Mouse (Mus musculus) CH12.LX (cell line): ENCODE measurements around the gene Prepl. TPM values are rescaled to one million over a fixed set of nuclear protein-coding genes. Genes with fewer than 3 reads are reported as not detected.

ENCODE experiments used
- DNase-seq: peaks from one replicate; pipeline ENCODE4 v3.0.0-alpha.2; 2013; ENCODE audit errors: extremely low read depth
- H3K27ac ChIP-seq: 2 replicates; pipeline ENCODE4 v1.5.1; 2012; ENCODE audit warnings: low read depth, mild to moderate bottlenecking, control low read depth, moderate library complexity; ENCODE audit not compliant: insufficient read depth
- H3K27me3 ChIP-seq: replicated peaks from 2 replicates; pipeline ENCODE3; 2012; ENCODE audit warnings: inconsistent platforms
- H3K36me3 ChIP-seq, 2 experiments: replicated peaks in 1 of 2; 2 replicates each; pipeline versions ENCODE3 to v1.6.1; 2012; ENCODE audit warnings: inconsistent platforms in 1 of 2, low read length in 1 of 2, mild to moderate bottlenecking in 1 of 2, mixed read lengths in 1 of 2, moderate library complexity in 1 of 2; ENCODE audit not compliant: control insufficient read depth in 1 of 2, insufficient read depth in 1 of 2
- H3K4me1 ChIP-seq, 2 experiments: 2 replicates each; pipeline ENCODE4 v1.6.1; 2012; ENCODE audit warnings: inconsistent platforms in 1 of 2, moderate library complexity in 1 of 2; ENCODE audit not compliant: insufficient read depth in 2 of 2, control insufficient read depth in 1 of 2
- H3K4me2 ChIP-seq: 2 replicates; pipeline ENCODE4 v1.6.1; 2012; ENCODE audit warnings: low read depth, mild to moderate bottlenecking, control low read depth; ENCODE audit not compliant: poor library complexity, insufficient read depth, severe bottlenecking
- H3K4me3 ChIP-seq, 3 experiments: fragments of 150-350 bp in 1 of 3; sonication (generic) in 1 of 3; replicated peaks in 1 of 3; 2 replicates each; pipeline versions ENCODE3 to v1.5.1; 2011 to 2012; ENCODE audit warnings: low read depth in 2 of 3, low read length in 2 of 3, mild to moderate bottlenecking in 2 of 3, moderate library complexity in 2 of 3, control low read depth in 1 of 3, improper control_type of control experiment in 1 of 3, inconsistent platforms in 1 of 3, mixed read lengths in 1 of 3; ENCODE audit not compliant: poor library complexity in 1 of 3
- H3K79me2 ChIP-seq: replicated peaks from 2 replicates; pipeline ENCODE4 v1.6.1; 2012; ENCODE audit warnings: mild to moderate bottlenecking, moderate library complexity; ENCODE audit not compliant: control insufficient read depth, poor library complexity, insufficient read depth, severe bottlenecking; ENCODE audit errors: extremely low read depth
- H3K9ac ChIP-seq: 2 replicates; pipeline ENCODE4 v1.6.1; 2012; ENCODE audit warnings: low read depth, mild to moderate bottlenecking, control low read depth, moderate library complexity; ENCODE audit not compliant: insufficient read depth
- H3K9me3 ChIP-seq: replicated peaks from 2 replicates; pipeline ENCODE3; 2012; ENCODE audit warnings: low read length, inconsistent platforms, mixed read lengths
- CTCF ChIP-seq, 2 experiments: IDR thresholded peaks in 1 of 2; conservative IDR thresholded peaks in 1 of 2; 2 replicates each; pipeline ENCODE4 v1.5.1; 2011 to 2012; ENCODE audit warnings: low read depth in 2 of 2, low read length in 2 of 2, improper control_type of control experiment in 1 of 2, inconsistent platforms in 1 of 2, mild to moderate bottlenecking in 1 of 2, moderate library complexity in 1 of 2
- ELF1 ChIP-seq: IDR thresholded peaks from 2 replicates; pipeline ENCODE4 v1.6.1; 2014; ENCODE audit warnings: low read depth, mild to moderate bottlenecking, inconsistent platforms, low read length, improper control_type of control experiment
- EP300 ChIP-seq: IDR thresholded peaks from 2 replicates; pipeline ENCODE4 v1.6.1; 2011; ENCODE audit warnings: low read length, improper control_type of control experiment
- HCFC1 ChIP-seq: IDR thresholded peaks from 2 replicates; pipeline ENCODE4 v1.6.1; 2012; ENCODE audit warnings: low read depth, mild to moderate bottlenecking, inconsistent platforms, low read length, improper control_type of control experiment
- MAX ChIP-seq: IDR thresholded peaks from 2 replicates; pipeline ENCODE4 v1.6.1; 2011; ENCODE audit warnings: low read length, improper control_type of control experiment
- MEF2A ChIP-seq: IDR thresholded peaks from 2 replicates; pipeline ENCODE4 v1.6.1; 2014; ENCODE audit warnings: low read depth, mild to moderate bottlenecking, inconsistent platforms, low read length, improper control_type of control experiment, borderline replicate concordance
- RAD21 ChIP-seq: IDR thresholded peaks from 2 replicates; pipeline ENCODE4 v1.6.1; 2011; ENCODE audit warnings: low read depth, mild to moderate bottlenecking, low read length, improper control_type of control experiment, moderate library complexity
- SIN3A ChIP-seq: IDR thresholded peaks from 2 replicates; pipeline ENCODE4 v1.6.1; 2012; ENCODE audit warnings: low read length, improper control_type of control experiment, inconsistent platforms
- SMC3 ChIP-seq: IDR thresholded peaks from 2 replicates; pipeline ENCODE4 v1.6.1; 2011; ENCODE audit warnings: low read depth, low read length, improper control_type of control experiment
- TCF12 ChIP-seq: IDR thresholded peaks from 2 replicates; pipeline ENCODE4 v1.6.1; 2014; ENCODE audit warnings: low read depth, mild to moderate bottlenecking, inconsistent platforms, low read length, improper control_type of control experiment
- UBTF ChIP-seq: IDR thresholded peaks from 2 replicates; pipeline ENCODE4 v1.6.1; 2012; ENCODE audit warnings: low read depth, mild to moderate bottlenecking, inconsistent platforms, low read length, improper control_type of control experiment, moderate library complexity
- USF2 ChIP-seq: conservative IDR thresholded peaks from 2 replicates; pipeline ENCODE4 v1.6.1; 2011; ENCODE audit warnings: low read depth, low read length, improper control_type of control experiment
- ZC3H11A ChIP-seq: IDR thresholded peaks from 2 replicates; pipeline ENCODE4 v1.6.1; 2012; ENCODE audit warnings: low read depth, mild to moderate bottlenecking, inconsistent platforms, low read length, improper control_type of control experiment
- ZKSCAN1 ChIP-seq: IDR thresholded peaks from 2 replicates; pipeline ENCODE4 v1.6.1; 2012; ENCODE audit warnings: low read depth, inconsistent platforms, low read length, improper control_type of control experiment, borderline replicate concordance
- ZMIZ1 ChIP-seq: IDR thresholded peaks from 2 replicates; pipeline ENCODE4 v1.6.1; 2012; ENCODE audit warnings: low read depth, mild to moderate bottlenecking, inconsistent platforms, low read length, improper control_type of control experiment
- ZNF384 ChIP-seq: IDR thresholded peaks from 2 replicates; pipeline ENCODE4 v1.6.1; 2012; ENCODE audit warnings: low read depth, low read length, improper control_type of control experiment, inconsistent platforms
- dilution Hi-C: fragments of 300-500 bp; cut with MboI; formaldehyde crosslinking; loops from 2 replicates; pipeline ENCODE4 v1.14.3; 2020; ENCODE audit warnings: low sequenced_read_pairs; ENCODE audit not compliant: extremely low pct_unique_long_range_greater_than_20kb, extremely low pct_ligation_motif_present
- in situ Hi-C: fragments of 300-500 bp; cut with MboI; formaldehyde crosslinking; loops from 3 replicates; pipeline ENCODE4 v1.14.3; 2019; ENCODE audit warnings: low sequenced_read_pairs, low pct_ligation_motif_present, low pct_unique_long_range_greater_than_20kb, mixed read lengths
- polyA plus RNA-seq: library from polyadenylated mRNA; unstranded; fragments of >175 nt; gene quantifications from 2 replicates; pipeline ENCODE4 v1.2.1, GENCODE M21; 2012; ENCODE audit warnings: low read depth; ENCODE audit not compliant: insufficient read length
- total RNA-seq, 2 experiments: library from RNA; depleted of rRNA; stranded (reverse); fragments of 300-350 nt in 1 of 2; fragments of >200 nt in 1 of 2; gene quantifications; 2 replicates each; pipeline ENCODE4 v1.2.3; 2012 to 2014

Gene Prepl
- total and polyA plus RNA-seq, 3 experiments: 7.0 to 22.9 (median 8.5) TPM

GRCm38 (mm10) chr17:85023247-85024167 lies 66.5 kb downstream of the Prepl start:
- H3K27me3 ChIP-seq: no peaks in the 10 kb centered on the region
- no peaks in the 10 kb centered on the region for H3K79me2 ChIP-seq
- dilution Hi-C loops (no loop called here), in situ Hi-C loops (no loop called here)
- no peak overlapping the region for H3K4me3 ChIP-seq
- peaks cover 11 to 30% of the 10 kb centered on the region in 2 experiments for H3K4me1 ChIP-seq
- H3K27ac ChIP-seq: no peak overlapping the region
- no peaks in the 10 kb centered on the region for H3K9me3 ChIP-seq
- H3K9ac ChIP-seq: no peak overlapping the region
- H3K4me2 ChIP-seq: no peak overlapping the region
- TF ChIP-seq SMC3 (peak; percentile 52), HCFC1 (no peak), MEF2A (no peak), CTCF (conservative IDR thresholded peaks at IDR 0.05 in 1 of 2, IDR thresholded peaks at IDR 0.05 in 1 of 2; ENCODE audit: low read depth in 2 of 2, low read length in 2 of 2) (peak; percentile 51 to 67), ZNF384 (no peak), TCF12 (no peak), RAD21 (peak; percentile 37), MAX (no peak), ZMIZ1 (no peak), ZC3H11A (no peak), USF2 (no peak), EP300 (no peak), SIN3A (no peak), UBTF (no peak), ELF1 (peak; percentile 78)
- DNase-seq: peak; percentile 91
- peaks cover 0 to 10% of the 10 kb centered on the region in 2 experiments for H3K36me3 ChIP-seq

- TF ChIP-seq ZKSCAN1 (peak; percentile 60; the same call in 1 of the 2 replicates), ZC3H11A (no peak)
- Histone ChIP-seq H3K27ac (no peak overlapping the region), H3K27me3 (no peaks in the 10 kb centered on the region), H3K4me2 (no peak overlapping the region), H3K4me3 (no peak overlapping the region), H3K79me2 (no peaks in the 10 kb centered on the region), H3K9ac (no peak overlapping the region), H3K9me3 (no peaks in the 10 kb centered on the region), H3K36me3 (peaks cover 0 to 16% of the 10 kb centered on the region in 2 experiments), H3K4me1 (peaks cover 17 to 41% of the 10 kb centered on the region in 2 experiments)
- DNase-seq: no peak
- dilution Hi-C loops (no loop called here), in situ Hi-C loops (no loop called here)
Measured at GRCm38 (mm10) chr17:85020343-85020742, 69.7 kb downstream of the Prepl start.
